Mouse (Mus musculus) ES-E14 (cell line): ENCODE measurements around the gene Trim44.

Experiments
- HCFC1 ChIP-seq: IDR thresholded peaks from 2 replicates; pipeline ENCODE4 v1.6.1; 2012; ENCODE audit warnings: low read length, inconsistent platforms, borderline replicate concordance; ENCODE audit not compliant: insufficient read depth
- ZC3H11A ChIP-seq: IDR thresholded peaks from 2 replicates; pipeline ENCODE4 v1.6.1; 2012; ENCODE audit warnings: low read depth, mild to moderate bottlenecking, inconsistent platforms, low read length, borderline replicate concordance

GRCm38 (mm10) chr2:102384057-102384456 lies 23.6 kb downstream of the Trim44 start:
- no peak for TF ChIP-seq HCFC1
- no peak for TF ChIP-seq ZC3H11A
